Mouse (Mus musculus) CH12.LX (cell line): Measurements from ENCODE around the gene Btbd9.

Experiments used
- CTCF ChIP-seq, 2 experiments: IDR thresholded peaks in 1 of 2; conservative IDR thresholded peaks in 1 of 2; 2 replicates each; pipeline ENCODE4 v1.5.1; 2011 to 2012; ENCODE audit warnings: low read depth in 2 of 2, low read length in 2 of 2, improper control_type of control experiment in 1 of 2, inconsistent platforms in 1 of 2, mild to moderate bottlenecking in 1 of 2, moderate library complexity in 1 of 2
- EP300 ChIP-seq: IDR thresholded peaks from 2 replicates; pipeline ENCODE4 v1.6.1; 2011; ENCODE audit warnings: low read length, improper control_type of control experiment
- IRF4 ChIP-seq: IDR thresholded peaks from 2 replicates; pipeline ENCODE4 v1.6.1; 2014; ENCODE audit warnings: low read depth, mild to moderate bottlenecking, inconsistent platforms, low read length, improper control_type of control experiment
- MAX ChIP-seq: IDR thresholded peaks from 2 replicates; pipeline ENCODE4 v1.6.1; 2011; ENCODE audit warnings: low read length, improper control_type of control experiment
- MAZ ChIP-seq: IDR thresholded peaks from 2 replicates; pipeline ENCODE4 v1.6.1; 2012; ENCODE audit warnings: low read depth, mild to moderate bottlenecking, inconsistent platforms, low read length, improper control_type of control experiment, moderate library complexity
- MXI1 ChIP-seq: IDR thresholded peaks from 2 replicates; pipeline ENCODE4 v1.6.1; 2011; ENCODE audit warnings: mild to moderate bottlenecking, low read depth, low read length, improper control_type of control experiment

DNA sequence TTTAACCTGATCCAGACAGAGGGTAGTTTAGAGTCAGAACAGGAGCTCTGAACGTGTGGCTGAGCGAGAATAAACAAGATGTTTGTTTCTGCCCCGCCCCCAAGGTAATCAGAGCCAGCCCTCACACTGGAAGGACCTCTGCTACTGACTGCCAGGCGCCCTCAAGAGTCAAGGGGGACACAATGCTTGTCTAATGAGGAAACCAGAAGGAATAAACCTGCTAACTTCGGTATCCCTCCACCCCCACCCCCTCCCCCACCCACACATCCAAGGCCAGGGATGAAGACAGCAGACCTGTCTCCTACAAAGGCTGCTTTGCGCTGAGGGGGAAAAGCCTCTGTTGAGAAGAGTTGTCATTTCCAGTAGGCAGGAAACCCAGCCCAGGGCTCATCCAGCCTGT lies 18.6 kb upstream of the Btbd9 start:
- no peak for TF ChIP-seq CTCF (conservative IDR thresholded peaks at IDR 0.05 in 1 of 2, IDR thresholded peaks at IDR 0.05 in 1 of 2; ENCODE audit: low read depth in 2 of 2, low read length in 2 of 2)
- TF ChIP-seq EP300 = no peak
- TF ChIP-seq MXI1 = no peak
- TF ChIP-seq MAX = no peak
- TF ChIP-seq IRF4 = no peak
- TF ChIP-seq MAZ = no peak
